Mouse (Mus musculus) liver, adult 2 months (tissue): ENCODE measurements around the gene Pcna.

Experiments
- CTCF ChIP-seq: fragments of 200-500 bp; IDR thresholded peaks from 2 replicates; pipeline ENCODE4 v1.5.1; 2011; ENCODE audit warnings: low read depth, low read length, control low read depth
- POLR2A ChIP-seq: fragments of 200-500 bp; IDR thresholded peaks from 2 replicates; pipeline ENCODE4 v1.6.1; 2011; ENCODE audit warnings: low read length, control low read depth; ENCODE audit not compliant: insufficient read depth; ENCODE audit errors: extremely low read depth

- TF ChIP-seq CTCF = no peak
- TF ChIP-seq POLR2A = no peak
These were observed 26.9 kb upstream of the Pcna start for GRCm38 (mm10) chr2:132279978-132280377.
